11 mouse cellular contexts compared by ENCODE assay signal in genomic region chr2:165121206-165121840, GRCm38 (mm10). TPM values are rescaled to one million over a fixed set of nuclear protein-coding genes. Genes with fewer than 3 reads are reported as not detected.
DNase-seq lines count a peak whose midpoint lies in the region; ATAC-seq and TF ChIP-seq lines count a peak whose summit lies in the region.
"Had no signal": no experiment of that assay in that cellular context is flagged by ENCODE, and none has a peak within 500 bp of the region (broad histone marks: within the 10 kb centered on the region; RNA-seq: fewer than 3 reads in every experiment).

No protein-coding gene starts in this region.

- H3K36me3 ChIP-seq in intestine, embryonic 14.5 days (ENCODE audit: control insufficient read depth, insufficient read depth, low read length) = no peaks in the 10 kb centered on the region
- H3K36me3 ChIP-seq in intestine, postnatal 0 days (ENCODE audit: control insufficient read depth, insufficient read depth) = no peaks in the 10 kb centered on the region
- H3K36me3 ChIP-seq in embryonic facial prominence, embryonic 10.5 days (replicated peaks) = no peaks in the 10 kb centered on the region
- no peaks in the 10 kb centered on the region for H3K36me3 ChIP-seq in liver, embryonic 12.5 days
- H3K36me3 ChIP-seq: neural tube, embryonic 12.5 days had no signal

- no peak overlapping the region for H3K4me2 ChIP-seq in intestine, embryonic 14.5 days (ENCODE audit: low read length)
- H3K4me2 ChIP-seq in intestine, postnatal 0 days (replicated peaks; ENCODE audit: low read depth) = no peak overlapping the region
- H3K4me2 ChIP-seq in liver, embryonic 12.5 days = no peak overlapping the region
- H3K4me2 ChIP-seq: neural tube, embryonic 12.5 days had no signal

- no peak overlapping the region for H3K9ac ChIP-seq in intestine, embryonic 14.5 days (ENCODE audit: low read length)
- no peak overlapping the region for H3K9ac ChIP-seq in intestine, postnatal 0 days (ENCODE audit: low read depth, low read length)
- no peak overlapping the region for H3K9ac ChIP-seq in liver, embryonic 12.5 days
- H3K9ac ChIP-seq: neural tube, embryonic 12.5 days had no signal

- DNase-seq in intestine, embryonic 14.5 days (ENCODE audit: low spot score) = no peak
- DNase-seq in 3T3-L1 (ENCODE audit: low read depth, low spot score) = peak; percentile 18
- peak; percentile 45 for DNase-seq in embryonic facial prominence, embryonic 10.5 days (ENCODE audit: low spot score)
- DNase-seq in kidney, postnatal 10 days = peak; percentile 42
- no peak for DNase-seq in urinary bladder, adult 18-20 months (ENCODE audit: low spot score in 2 of 2)
- DNase-seq in urinary bladder, postnatal 4 days (ENCODE audit: low spot score in 2 of 2) = no peak
- DNase-seq: heart, adult 2 months had no signal

- TF ChIP-seq CTCF in intestine, postnatal 0 days (IDR thresholded peaks at IDR 0.05; ENCODE audit: low read depth) = no peak

- H3K4me1 ChIP-seq in intestine, embryonic 14.5 days (replicated peaks; ENCODE audit: control insufficient read depth, insufficient read depth, low read length) = no peaks in the 10 kb centered on the region
- H3K4me1 ChIP-seq in intestine, postnatal 0 days (replicated peaks; ENCODE audit: control insufficient read depth, insufficient read depth, low read length) = no peaks in the 10 kb centered on the region
- peaks cover 32% of the 10 kb centered on the region for H3K4me1 ChIP-seq in embryonic facial prominence, embryonic 10.5 days
- H3K4me1 ChIP-seq in liver, embryonic 12.5 days = no peaks in the 10 kb centered on the region

- H3K27ac ChIP-seq in intestine, embryonic 14.5 days (ENCODE audit: low read depth) = no peak overlapping the region
- no peak overlapping the region for H3K27ac ChIP-seq in intestine, postnatal 0 days (ENCODE audit: low read depth, low read length)
- H3K27ac ChIP-seq in embryonic facial prominence, embryonic 10.5 days (replicated peaks) = no peak overlapping the region
- H3K27ac ChIP-seq in liver, embryonic 12.5 days = no peak overlapping the region
- H3K27ac ChIP-seq: heart, adult 2 months; neural tube, embryonic 12.5 days had no signal

- 27% methylated on average over 10 of the region's 10 CpGs for WGBS in intestine, embryonic 14.5 days
- 26% methylated on average over 10 of the region's 10 CpGs for WGBS in intestine, postnatal 0 days
- WGBS in embryonic facial prominence, embryonic 10.5 days = 39% methylated on average over 10 of the region's 10 CpGs
- 24% methylated on average over 10 of the region's 10 CpGs for WGBS in liver, embryonic 12.5 days (ENCODE audit: insufficient replicate concordance)

- H3K4me3 ChIP-seq in intestine, embryonic 14.5 days (ENCODE audit: low read depth, low read length) = no peak overlapping the region
- H3K4me3 ChIP-seq in intestine, postnatal 0 days (ENCODE audit: low read depth, low read length) = no peak overlapping the region
- no peak overlapping the region for H3K4me3 ChIP-seq in embryonic facial prominence, embryonic 10.5 days
- H3K4me3 ChIP-seq in liver, embryonic 12.5 days = no peak overlapping the region
- H3K4me3 ChIP-seq: heart, adult 2 months; neural tube, embryonic 12.5 days had no signal

- ATAC-seq in intestine, embryonic 14.5 days (replicated peaks; ENCODE audit: low FRiP score, low TSS enrichment, low read depth) = 0 out of 2 replicates have a peak, but pooled peaks have one; percentile 36
- ATAC-seq in intestine, postnatal 0 days = no peak
- no peak for ATAC-seq in liver, embryonic 12.5 days

- peaks cover 27% of the 10 kb centered on the region for H3K27me3 ChIP-seq in intestine, embryonic 14.5 days (replicated peaks; ENCODE audit: control insufficient read depth, insufficient read depth, low read length)
- peaks cover 18% of the 10 kb centered on the region; the same call in 1 of the 2 replicates for H3K27me3 ChIP-seq in intestine, postnatal 0 days (replicated peaks; ENCODE audit: control insufficient read depth, insufficient read depth, low read length)
- peaks cover 68% of the 10 kb centered on the region for H3K27me3 ChIP-seq in embryonic facial prominence, embryonic 10.5 days (replicated peaks; ENCODE audit: low read depth, poor library complexity, severe bottlenecking)
- peaks cover 61% of the 10 kb centered on the region for H3K27me3 ChIP-seq in liver, embryonic 12.5 days (replicated peaks)

- no peaks in the 10 kb centered on the region for H3K9me3 ChIP-seq in intestine, embryonic 14.5 days (ENCODE audit: control insufficient read depth, low read length)
- no peaks in the 10 kb centered on the region for H3K9me3 ChIP-seq in intestine, postnatal 0 days (ENCODE audit: control insufficient read depth)
- no peaks in the 10 kb centered on the region for H3K9me3 ChIP-seq in embryonic facial prominence, embryonic 10.5 days
- no peaks in the 10 kb centered on the region for H3K9me3 ChIP-seq in liver, embryonic 12.5 days (replicated peaks)

RNA-seq across cellular contexts. Expression of gene 1700025C18Rik, which starts 30.8 kb away (rescaled TPM):
- polyA plus RNA-seq in intestine, embryonic 14.5 days (2014; fragmentation: Nextera tagmentation; extraction: Ambion mirVana) = not detected in 2 replicates
- polyA plus RNA-seq in intestine, postnatal 0 days (2015; fragmentation: Nextera tagmentation; extraction: Ambion mirVana) = not detected in 2 replicates
- polyA plus RNA-seq in embryonic facial prominence, embryonic 10.5 days (2016; fragmentation: Nextera tagmentation; extraction: Ambion mirVana) = not detected in 2 replicates
- not detected in 2 replicates for polyA plus RNA-seq in liver, embryonic 12.5 days (2016; fragmentation: Nextera tagmentation; extraction: Ambion mirVana)
- polyA plus RNA-seq: heart, adult 2 months; limb, embryonic 11.5 days; neural tube, embryonic 12.5 days had no signal

Comparison
In these comparisons a context has a peak if more than half of its experiments do, and no peak if none do; other contexts are left out.
1. DNase-seq: peak in 3T3-L1 (single experiment), embryonic facial prominence, embryonic 10.5 days (single experiment) and kidney, postnatal 10 days (single experiment); none in intestine, embryonic 14.5 days (single experiment), urinary bladder, adult 18-20 months (0 of 2) and urinary bladder, postnatal 4 days (0 of 2).